Mouse (Mus musculus) lung, postnatal 0 days (tissue): ENCODE data around the gene Lrrc40. TPM values are rescaled to one million over a fixed set of nuclear protein-coding genes. Genes with fewer than 3 reads are reported as not detected.
"Not testable (repeated sequence)": the region's sequence is repeated elsewhere in the genome, so short reads cannot be mapped to it uniquely, and the experiment has no call there.

Experiments
- ATAC-seq: fragments of 200-750 bp; cut with Nextera tagmentation; 2 replicates; pipeline ENCODE4 v1.8.0; 2017; ENCODE audit warnings: moderate library complexity
- DNase-seq: peaks from one replicate; pipeline ENCODE4 v3.0.0-alpha.2; 2016; ENCODE audit warnings: low spot score
- H3K27ac ChIP-seq: fragments of 300-500 bp; sonication (generic); 2 replicates; pipeline ENCODE4 v1.5.1; 2014; ENCODE audit warnings: antibody characterized with exemption, mild to moderate bottlenecking, low read length, mixed read lengths
- H3K27me3 ChIP-seq: fragments of 300-500 bp; sonication (generic); replicated peaks from 2 replicates; pipeline ENCODE4 v1.6.1; 2014; ENCODE audit warnings: low read length, mixed read lengths; ENCODE audit not compliant: insufficient read depth
- H3K36me3 ChIP-seq: fragments of 300-500 bp; sonication (generic); 2 replicates; pipeline ENCODE4 v1.6.1; 2014; ENCODE audit warnings: low read length, mixed read lengths; ENCODE audit not compliant: insufficient read depth
- H3K4me1 ChIP-seq: fragments of 300-500 bp; sonication (generic); 2 replicates; pipeline ENCODE4 v1.6.1; 2014; ENCODE audit warnings: antibody characterized with exemption, low read depth, low read length, mixed read lengths; ENCODE audit not compliant: insufficient read depth
- H3K4me2 ChIP-seq: fragments of 300-500 bp; sonication (generic); replicated peaks from 2 replicates; pipeline ENCODE4 v1.6.1; 2014; ENCODE audit warnings: low read depth, mild to moderate bottlenecking, low read length, moderate library complexity, mixed read lengths
- H3K4me3 ChIP-seq: fragments of 300-500 bp; sonication (generic); 2 replicates; pipeline ENCODE4 v1.5.1; 2014; ENCODE audit warnings: low read depth, low read length
- H3K9ac ChIP-seq: fragments of 300-500 bp; sonication (generic); replicated peaks from 2 replicates; pipeline ENCODE4 v1.6.1; 2014; ENCODE audit warnings: low read depth, mild to moderate bottlenecking
- H3K9me3 ChIP-seq: fragments of 300-500 bp; sonication (generic); 2 replicates; pipeline ENCODE4 v1.6.1; 2016; ENCODE audit warnings: low read length, mixed read lengths
- CTCF ChIP-seq: IDR thresholded peaks from 2 replicates; pipeline ENCODE4 v1.5.1; 2016; ENCODE audit warnings: antibody characterized with exemption, mild to moderate bottlenecking
- EP300 ChIP-seq: IDR thresholded peaks from 2 replicates; pipeline ENCODE4 v1.6.1; 2016; ENCODE audit warnings: antibody characterized with exemption, mild to moderate bottlenecking, control low read depth
- WGBS: fragments of 180-500 bp; shearing (Covaris S2); extraction: QIAGEN DNeasy Blood & Tissue Kit; methylation state at CpG from one replicate; pipeline ENCODE4 v1.1.7; 2014; 5-methylcytosine and 5-hydroxymethylcytosine counted together
- polyA plus RNA-seq: library from polyadenylated mRNA; unstranded; fragments of >200 nt; fragmentation: Nextera tagmentation; extraction: Ambion mirVana; gene quantifications from 2 replicates; pipeline ENCODE4 v1.2.1, GENCODE M21; 2015

Lrrc40 gene
- polyA plus RNA-seq, 1 experiment from 2014 or later, result 15.1 TPM

DNA sequence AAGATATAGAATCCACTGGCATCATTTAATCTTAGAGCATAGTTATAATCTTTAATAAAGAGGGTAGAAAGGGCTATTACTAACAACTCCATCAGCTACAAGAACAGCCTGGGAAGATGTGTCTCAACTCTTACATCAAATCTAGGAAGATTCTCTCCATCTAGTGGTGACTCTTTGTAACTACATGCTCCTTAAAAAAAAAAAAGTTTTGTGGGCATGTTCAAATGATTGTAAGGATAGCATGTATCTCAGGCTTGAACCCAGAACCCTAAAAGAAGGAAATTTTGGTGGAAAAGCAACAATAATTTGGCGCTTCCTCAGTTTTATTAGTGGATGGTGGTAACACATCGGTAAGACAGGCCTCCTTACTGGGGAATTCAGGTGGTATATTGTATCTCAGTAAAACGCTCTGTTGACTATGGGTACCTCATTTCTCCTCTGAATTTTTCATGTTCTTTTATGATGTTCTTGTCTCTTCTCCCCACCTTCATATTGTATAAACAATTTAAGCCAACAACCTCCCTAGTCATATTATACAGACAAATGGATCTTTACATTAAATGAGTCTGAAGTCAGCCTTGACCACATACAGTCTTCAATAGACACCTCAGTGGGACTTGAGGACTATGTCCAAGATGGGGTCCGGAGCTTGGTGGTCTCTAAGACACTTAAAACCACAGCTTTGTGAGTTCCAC is 40.4 kb downstream of the Lrrc40 start:
- H3K36me3 ChIP-seq, result no peaks in the 10 kb centered on the region
- no peaks in the 10 kb centered on the region for H3K27me3 ChIP-seq
- H3K4me3 ChIP-seq, result no peak overlapping the region
- no peak for ATAC-seq
- no peak overlapping the region for H3K4me2 ChIP-seq
- 36% methylated on average over 4 of the region's 4 CpGs for WGBS
- TF ChIP-seq EP300 (no peak), CTCF (peak; percentile 73)
- no peaks in the 10 kb centered on the region for H3K9me3 ChIP-seq
- no peak overlapping the region for H3K27ac ChIP-seq
- no peaks in the 10 kb centered on the region for H3K4me1 ChIP-seq
- peak; percentile 81 for DNase-seq
- no peak overlapping the region for H3K9ac ChIP-seq

DNA sequence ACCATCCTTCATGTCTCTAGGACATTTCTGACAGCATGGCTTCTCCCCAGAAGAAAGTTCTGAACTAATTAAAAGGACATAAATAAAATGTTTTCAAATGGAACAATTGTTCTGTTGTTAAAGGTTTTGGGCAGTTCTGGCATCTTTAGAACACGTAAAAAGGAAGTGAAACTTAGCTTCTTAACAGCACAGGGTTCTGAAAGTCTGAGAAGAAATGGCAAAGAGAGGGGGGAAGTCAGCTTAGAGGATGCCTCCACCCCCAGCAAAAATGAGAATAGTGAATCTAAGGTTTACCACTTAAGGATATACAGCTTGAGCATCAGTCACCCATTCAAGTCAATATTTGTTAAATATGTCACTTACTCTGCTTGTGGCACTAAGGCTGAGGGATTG is 40.9 kb downstream of the Lrrc40 start:
- ATAC-seq, result no peak
- no peak for TF ChIP-seq CTCF
- TF ChIP-seq EP300, result no peak
- Histone ChIP-seq H3K36me3 (no peaks in the 10 kb centered on the region), H3K4me3 (no peak overlapping the region), H3K27me3 (no peaks in the 10 kb centered on the region), H3K9ac (no peak overlapping the region), H3K4me2 (no peak overlapping the region), H3K9me3 (no peaks in the 10 kb centered on the region), H3K4me1 (no peaks in the 10 kb centered on the region), H3K27ac (no peak overlapping the region)
- no peak for DNase-seq
- 24% methylated on average over 1 of the region's 1 CpGs for WGBS

DNA sequence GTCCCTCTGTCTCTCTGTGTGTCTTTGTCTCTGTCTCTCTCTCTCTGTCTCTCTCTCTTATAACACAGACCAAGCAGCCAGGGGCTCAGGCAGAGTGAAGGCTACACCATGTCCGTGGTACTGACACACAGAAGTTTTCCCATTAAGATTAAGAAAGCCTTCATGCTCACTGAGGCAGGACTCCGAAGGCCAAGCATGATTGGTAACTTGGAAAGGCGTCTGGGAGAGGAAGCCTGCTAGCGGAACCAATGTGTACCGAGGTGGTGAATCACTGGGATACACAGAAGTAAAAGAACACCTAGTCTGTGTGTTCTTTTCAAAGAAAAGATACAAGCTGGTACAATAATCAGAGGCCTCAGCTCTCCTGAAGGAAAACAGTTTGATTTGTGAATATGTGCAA is 41.4 kb downstream of the Lrrc40 start:
- H3K4me1 ChIP-seq, result no peaks in the 10 kb centered on the region
- no peak for DNase-seq
- no peaks in the 10 kb centered on the region for H3K27me3 ChIP-seq
- 71% methylated on average over 5 of the region's 5 CpGs for WGBS
- no peak overlapping the region for H3K4me2 ChIP-seq
- TF ChIP-seq EP300, result no peak
- TF ChIP-seq CTCF, result no peak
- H3K36me3 ChIP-seq, result no peaks in the 10 kb centered on the region
- H3K4me3 ChIP-seq, result no peak overlapping the region
- no peak for ATAC-seq
- H3K9me3 ChIP-seq, result no peaks in the 10 kb centered on the region
- no peak overlapping the region for H3K27ac ChIP-seq
- no peak overlapping the region for H3K9ac ChIP-seq

DNA sequence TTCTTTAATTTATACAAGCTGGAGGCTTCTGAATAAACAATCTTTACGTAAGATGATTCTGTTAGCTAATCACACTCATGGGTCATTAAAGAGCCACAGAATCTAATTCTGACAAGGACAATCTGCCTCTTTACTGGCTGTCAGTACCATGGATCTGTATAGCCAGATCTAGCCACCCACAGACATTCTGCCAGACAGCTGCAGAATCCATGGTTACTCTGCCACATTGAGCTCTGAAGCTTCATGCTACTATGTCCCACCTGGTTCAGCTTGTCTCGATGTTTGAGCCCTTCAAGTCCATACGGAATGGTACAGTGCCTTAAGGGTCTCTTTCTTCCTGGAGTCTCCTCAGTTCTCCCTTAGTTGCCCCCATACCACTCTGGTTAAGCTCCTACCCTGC is 55.1 kb downstream of the Lrrc40 start:
- ATAC-seq, result no peak
- H3K4me1 ChIP-seq, result no peaks in the 10 kb centered on the region
- H3K27me3 ChIP-seq, result no peaks in the 10 kb centered on the region
- no peak for TF ChIP-seq EP300
- TF ChIP-seq CTCF, result no peak
- no peak overlapping the region for H3K9ac ChIP-seq
- no peak for DNase-seq
- H3K36me3 ChIP-seq, result no peaks in the 10 kb centered on the region
- WGBS, result 51% methylated on average over 3 of the region's 3 CpGs
- H3K4me3 ChIP-seq, result no peak overlapping the region
- no peak overlapping the region for H3K27ac ChIP-seq
- H3K9me3 ChIP-seq, result no peaks in the 10 kb centered on the region
- H3K4me2 ChIP-seq, result no peak overlapping the region

DNA sequence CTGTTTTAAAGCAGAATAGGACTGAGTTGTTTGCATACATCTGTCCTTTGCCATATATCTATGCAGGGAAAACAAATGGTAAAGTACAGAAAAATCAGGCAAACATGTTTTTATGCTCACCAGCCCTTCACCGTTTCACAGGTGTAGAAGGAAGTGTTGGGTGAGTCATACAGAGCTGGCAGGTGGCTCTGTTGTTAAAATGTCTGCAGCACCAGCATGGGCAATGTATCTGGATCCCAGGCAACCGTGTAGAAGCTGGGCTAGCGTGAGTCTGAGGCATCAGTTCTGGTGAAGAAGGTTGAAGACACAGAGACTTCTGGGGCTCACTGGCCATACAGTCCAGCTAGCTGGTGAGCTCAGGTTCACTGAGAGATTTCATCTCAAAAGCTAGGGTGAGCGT is 57.5 kb downstream of the Lrrc40 start:
- Histone ChIP-seq H3K4me2 (no peak overlapping the region), H3K9me3 (no peaks in the 10 kb centered on the region), H3K36me3 (no peaks in the 10 kb centered on the region), H3K27ac (no peak overlapping the region), H3K27me3 (no peaks in the 10 kb centered on the region), H3K4me3 (no peak overlapping the region), H3K9ac (no peak overlapping the region), H3K4me1 (no peaks in the 10 kb centered on the region)
- DNase-seq (no peak), ATAC-seq (no peak)
- WGBS, result 70% methylated on average over 4 of the region's 4 CpGs
- TF ChIP-seq EP300, result no peak
- TF ChIP-seq CTCF, result no peak

DNA sequence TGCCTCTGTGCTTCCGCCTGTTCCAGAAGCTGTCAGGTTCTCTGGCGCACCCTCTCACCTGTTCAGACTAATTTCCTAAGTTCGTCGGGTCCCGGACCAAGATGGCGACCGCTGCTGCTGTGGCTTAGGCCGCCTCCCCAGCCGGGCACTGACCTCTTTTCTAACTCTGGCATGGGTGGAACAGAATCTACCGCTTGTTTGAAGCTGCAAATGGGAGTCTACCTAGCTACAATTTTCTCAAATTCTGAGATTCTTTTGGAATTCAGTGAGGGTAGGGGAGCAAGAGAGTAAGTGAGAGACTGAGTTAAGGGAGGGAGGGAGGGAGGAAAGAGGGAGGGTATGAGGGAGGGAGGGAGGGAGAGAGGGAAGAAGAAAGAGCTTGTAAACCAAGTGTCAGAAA is 65.6 kb downstream of the Lrrc40 start:
- H3K4me2 ChIP-seq, H3K9ac ChIP-seq, ATAC-seq, H3K9me3 ChIP-seq, H3K4me1 ChIP-seq, H3K27ac ChIP-seq, H3K36me3 ChIP-seq, H3K27me3 ChIP-seq, DNase-seq, H3K4me3 ChIP-seq: not testable (repeated sequence)
- 83% methylated on average over 8 of the region's 10 CpGs for WGBS

DNA sequence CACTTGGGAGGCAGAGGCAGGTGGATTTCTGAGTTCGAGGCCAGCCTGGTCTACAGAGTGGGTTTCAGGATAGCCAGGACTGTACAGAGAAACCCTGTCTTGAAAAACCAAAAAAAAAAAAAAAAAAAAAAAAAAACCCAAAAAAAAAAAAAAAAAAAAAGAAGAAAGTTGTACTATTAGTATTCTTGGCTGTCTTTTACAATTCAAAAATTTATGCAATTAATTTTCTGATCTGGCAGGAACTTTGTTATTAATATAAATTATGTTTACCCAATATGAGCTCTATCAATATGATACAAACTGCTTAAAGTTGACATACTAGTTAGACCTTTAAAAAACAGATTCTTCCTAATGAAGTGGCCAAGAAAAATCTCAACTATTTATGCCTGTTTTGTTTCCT is 66.1 kb downstream of the Lrrc40 start:
- H3K4me3 ChIP-seq, H3K4me1 ChIP-seq, H3K9ac ChIP-seq, ATAC-seq, H3K36me3 ChIP-seq, H3K9me3 ChIP-seq, H3K27me3 ChIP-seq, H3K27ac ChIP-seq, H3K4me2 ChIP-seq, DNase-seq: not testable (repeated sequence)
- 56% methylated on average over 1 of the region's 1 CpGs for WGBS
